Mouse (Mus musculus) limb, embryonic 12.5 days (tissue): Measurements from ENCODE around the gene Scn2b. TPM values are rescaled to one million over a fixed set of nuclear protein-coding genes. Genes with fewer than 3 reads are reported as not detected.

ENCODE experiments used
- ATAC-seq: fragments of 200-750 bp; cut with Nextera tagmentation; 2 replicates; pipeline ENCODE4 v1.8.0; 2017; ENCODE audit warnings: low read depth, moderate TSS enrichment; ENCODE audit not compliant: insufficient number of reproducible peaks, insufficient read depth, low FRiP score, low TSS enrichment
- H3K27ac ChIP-seq: fragments of 300-500 bp; sonication (generic); 2 replicates; pipeline ENCODE4 v1.5.1; 2016; ENCODE audit warnings: mild to moderate bottlenecking, moderate library complexity
- H3K27me3 ChIP-seq: fragments of 300-500 bp; sonication (generic); 2 replicates; pipeline ENCODE4 v1.6.1; 2016; ENCODE audit warnings: mild to moderate bottlenecking, moderate library complexity
- H3K36me3 ChIP-seq: fragments of 300-500 bp; sonication (generic); 2 replicates; pipeline ENCODE4 v1.6.1; 2016; ENCODE audit warnings: mild to moderate bottlenecking, moderate library complexity
- H3K4me1 ChIP-seq: fragments of 300-500 bp; sonication (generic); replicated peaks from 2 replicates; pipeline ENCODE4 v1.6.1; 2016
- H3K4me2 ChIP-seq: fragments of 300-500 bp; sonication (generic); 2 replicates; pipeline ENCODE4 v1.6.1; 2016; ENCODE audit warnings: mild to moderate bottlenecking, moderate library complexity
- H3K4me3 ChIP-seq: fragments of 300-500 bp; sonication (generic); replicated peaks from 2 replicates; pipeline ENCODE4 v1.5.1; 2016; ENCODE audit warnings: mild to moderate bottlenecking
- H3K9ac ChIP-seq: fragments of 300-500 bp; sonication (generic); replicated peaks from 2 replicates; pipeline ENCODE4 v1.6.1; 2016; ENCODE audit warnings: mild to moderate bottlenecking, moderate library complexity
- H3K9me3 ChIP-seq: fragments of 300-500 bp; sonication (generic); 2 replicates; pipeline ENCODE4 v1.6.1; 2016; ENCODE audit warnings: mild to moderate bottlenecking, moderate library complexity
- WGBS: fragments of 180-500 bp; shearing (Covaris S2); methylation state at CpG from one replicate; pipeline ENCODE4 v1.1.7; 2016; 5-methylcytosine and 5-hydroxymethylcytosine counted together
- polyA plus RNA-seq: library from polyadenylated mRNA; unstranded; fragments of >200 nt; fragmentation: Nextera tagmentation; extraction: Ambion mirVana; gene quantifications from 2 replicates; pipeline ENCODE4 v1.2.1, GENCODE M21; 2016

The Scn2b gene
- polyA plus RNA-seq, 1 experiment from 2014 or later: 6.4 TPM

DNA sequence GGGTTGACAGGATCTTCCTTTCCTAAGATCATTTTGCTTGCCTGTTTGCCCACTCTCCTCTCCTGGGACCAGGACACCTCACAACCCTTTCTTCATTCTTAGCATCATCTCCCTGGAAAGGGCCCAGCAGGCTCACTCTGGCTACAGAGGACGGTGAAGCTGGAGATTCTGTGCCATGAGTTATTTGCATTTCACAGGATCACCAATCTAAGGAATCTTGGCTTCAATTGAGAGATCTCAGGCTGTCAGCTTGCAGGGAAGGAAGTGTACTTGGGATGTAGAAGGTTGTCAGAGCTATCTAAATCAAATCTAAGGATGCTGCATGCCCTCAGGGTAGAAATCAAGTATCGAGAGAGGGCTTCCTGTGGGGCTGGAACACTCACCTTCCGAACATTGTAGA lies 55.9 kb downstream of the Scn2b start:
- Histone ChIP-seq H3K9me3 (0 out of 2 replicates have a peak, but pooled peaks cover 4% of the 10 kb centered on the region), H3K4me3 (no peak overlapping the region), H3K4me2 (no peak overlapping the region), H3K9ac (no peak overlapping the region), H3K4me1 (no peaks in the 10 kb centered on the region), H3K27ac (no peak overlapping the region), H3K36me3 (no peaks in the 10 kb centered on the region), H3K27me3 (no peaks in the 10 kb centered on the region)
- ATAC-seq: no peak
- 64% methylated on average over 3 of the region's 3 CpGs for WGBS

DNA sequence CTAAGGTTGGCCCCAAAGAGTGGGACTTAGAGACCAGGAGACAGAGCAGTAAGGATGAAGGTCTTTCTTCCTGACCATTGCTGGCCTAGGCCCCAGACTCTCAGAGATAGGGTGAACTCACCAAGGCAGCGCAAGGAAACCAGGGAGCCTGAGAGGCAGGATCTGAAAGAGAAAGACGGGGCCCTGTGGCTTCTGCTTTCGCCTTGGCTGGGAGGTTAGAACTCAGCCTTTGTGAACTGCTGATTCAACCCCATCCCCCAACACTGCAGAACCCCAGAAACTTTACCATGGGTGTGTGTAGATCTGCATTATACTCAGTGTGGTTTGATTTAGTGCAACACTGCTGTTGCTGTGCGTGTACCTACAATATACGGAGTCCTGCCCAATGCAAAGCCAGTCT lies 61.7 kb downstream of the Scn2b start:
- no peak overlapping the region for H3K4me3 ChIP-seq
- H3K4me2 ChIP-seq: no peak overlapping the region
- no peaks in the 10 kb centered on the region for H3K36me3 ChIP-seq
- 87% methylated on average over 5 of the region's 5 CpGs for WGBS
- H3K9me3 ChIP-seq: no peaks in the 10 kb centered on the region
- ATAC-seq: no peak
- H3K9ac ChIP-seq: no peak overlapping the region
- H3K4me1 ChIP-seq: peaks cover 4% of the 10 kb centered on the region; the same call in 1 of the 2 replicates
- no peak overlapping the region for H3K27ac ChIP-seq
- no peaks in the 10 kb centered on the region; the same call in 1 of the 2 replicates for H3K27me3 ChIP-seq

Other genes with a start within 250 kb of the Scn2b start
- gene Kmt2a, start 236.5 kb upstream of the Scn2b start, polyA plus RNA-seq: 18.2 and 19.9 TPM in 2 replicates
- gene Atp5l, start 197.0 kb upstream of the Scn2b start, polyA plus RNA-seq: 556 and 596 TPM in 2 replicates
- 26.4 and 27.8 TPM in 2 replicates for gene Ube4a, start 152.2 kb upstream of the Scn2b start, polyA plus RNA-seq
- gene Cd3g, start 137.4 kb upstream of the Scn2b start, polyA plus RNA-seq: 0.20 and 1.5 TPM in 2 replicates
- not detected in 2 replicates for gene Cd3d, start 136.0 kb upstream of the Scn2b start, polyA plus RNA-seq
- 0.14 TPM in 1 of 2 replicates, not detected in the other for gene Cd3e, start 108.2 kb upstream of the Scn2b start, polyA plus RNA-seq
- gene Mpzl2, start 78.0 kb upstream of the Scn2b start, polyA plus RNA-seq: 12.7 and 16.8 TPM in 2 replicates
- 2.3 and 2.5 TPM in 2 replicates for gene Mpzl3, start 62.6 kb upstream of the Scn2b start, polyA plus RNA-seq
- gene Jaml, start 38.6 kb upstream of the Scn2b start, polyA plus RNA-seq: 0.99 and 1.00 TPM in 2 replicates
- 0.28 and 0.49 TPM in 2 replicates for gene Scn4b, start 20.6 kb downstream of the Scn2b start, polyA plus RNA-seq
- gene BC049352, start 64.2 kb downstream of the Scn2b start, polyA plus RNA-seq: not detected in 2 replicates
- not detected in 2 replicates for gene Tmprss4, start 86.3 kb downstream of the Scn2b start, polyA plus RNA-seq
- gene Il10ra, start 151.4 kb downstream of the Scn2b start, polyA plus RNA-seq: 0.63 TPM in 2 replicates
- 0.51 and 0.72 TPM in 2 replicates for gene Tmprss13, start 201.3 kb downstream of the Scn2b start, polyA plus RNA-seq